Mouse (Mus musculus) heart, postnatal 0 days (tissue): ENCODE results near the gene Mrpl47.

Experiments
- CTCF ChIP-seq: IDR thresholded peaks from 2 replicates; pipeline ENCODE4 v1.5.1; 2016; ENCODE audit warnings: antibody characterized with exemption, control low read depth, low read depth
- EP300 ChIP-seq: IDR thresholded peaks from 2 replicates; pipeline ENCODE4 v1.6.1; 2016; ENCODE audit warnings: antibody characterized with exemption, low read depth

DNA sequence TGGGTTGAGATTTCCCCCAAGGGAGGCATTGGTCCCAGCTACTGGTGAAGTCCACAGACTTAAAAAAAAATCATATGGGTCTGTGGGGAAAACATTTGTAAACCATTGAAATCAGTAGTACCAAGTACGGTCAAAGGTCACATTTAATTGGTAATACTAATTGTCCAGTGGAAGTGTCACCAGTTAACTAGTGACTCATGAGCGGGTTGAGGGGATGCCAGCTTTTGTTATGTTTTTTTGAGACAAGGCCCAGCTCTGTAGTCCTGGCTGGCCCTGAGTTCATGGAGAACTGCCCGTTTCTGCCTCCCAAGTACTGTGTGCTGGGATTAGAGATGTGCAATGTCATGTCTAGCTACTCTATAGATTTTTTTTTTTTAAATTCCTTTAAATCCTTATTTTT is 23.7 kb downstream of the Mrpl47 start:
- no peak for TF ChIP-seq CTCF
- TF ChIP-seq EP300 = no peak
